In the genomic region with DNA sequence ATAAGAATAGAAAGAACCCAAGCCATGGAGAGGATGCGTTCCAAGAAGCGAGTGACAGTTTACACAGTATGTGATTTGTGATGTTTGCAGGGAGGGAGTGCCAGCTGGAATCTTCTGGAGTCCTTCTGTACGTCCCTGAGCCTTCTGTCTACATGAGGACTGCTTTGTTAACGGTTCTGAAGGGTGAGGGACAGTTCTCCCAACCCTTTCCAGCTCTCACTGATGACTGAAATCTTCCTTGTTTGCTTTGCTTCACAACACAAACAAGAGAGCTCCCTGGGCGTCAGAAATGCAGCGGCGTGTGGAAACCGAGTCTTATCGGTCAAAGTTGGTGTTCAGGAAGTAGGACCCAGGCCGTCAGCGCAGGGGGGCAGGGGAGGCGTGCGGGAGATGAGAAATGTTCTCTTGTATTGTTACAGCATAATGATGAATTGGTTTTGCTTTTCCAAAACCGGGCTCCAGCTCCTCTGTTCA, we compare ENCODE assay signal across 12 mouse cellular contexts.
DNase-seq lines count a peak whose midpoint lies in the region; ATAC-seq lines count a peak whose summit lies in the region.
"Had no signal": no experiment of that assay in that cellular context is flagged by ENCODE, and none has a peak within 500 bp of the region (broad histone marks: within the 10 kb centered on the region; RNA-seq: fewer than 3 reads in every experiment).

No protein-coding gene starts in this region.

- H3K4me1 ChIP-seq in heart, embryonic 14.5 days (ENCODE audit: control insufficient read depth in 2 of 2, insufficient read depth in 2 of 2, low read length in 2 of 2): peaks cover 0 to 4% of the 10 kb centered on the region in 2 experiments; a peak in 2 of 4 replicates
- peaks cover 7% of the 10 kb centered on the region for H3K4me1 ChIP-seq in midbrain, embryonic 10.5 days
- H3K4me1 ChIP-seq in midbrain, embryonic 15.5 days: no peaks in the 10 kb centered on the region
- peaks cover 6% of the 10 kb centered on the region for H3K4me1 ChIP-seq in hindbrain, embryonic 16.5 days (ENCODE audit: control insufficient read depth, insufficient read depth, low read depth, low read length)
- H3K4me1 ChIP-seq in midbrain, embryonic 13.5 days (replicated peaks): peaks cover 10% of the 10 kb centered on the region

- H3K36me3 ChIP-seq in heart, embryonic 14.5 days (ENCODE audit: control insufficient read depth, insufficient read depth, low read length): no peaks in the 10 kb centered on the region
- H3K36me3 ChIP-seq in midbrain, embryonic 10.5 days: no peaks in the 10 kb centered on the region
- no peaks in the 10 kb centered on the region for H3K36me3 ChIP-seq in midbrain, embryonic 15.5 days (replicated peaks)
- no peaks in the 10 kb centered on the region for H3K36me3 ChIP-seq in hindbrain, embryonic 16.5 days (ENCODE audit: control insufficient read depth, insufficient read depth, low read length)
- H3K36me3 ChIP-seq in midbrain, embryonic 13.5 days: no peaks in the 10 kb centered on the region
- H3K36me3 ChIP-seq: embryonic facial prominence, embryonic 10.5 days had no signal

- no peak overlapping the region for H3K27ac ChIP-seq in heart, embryonic 14.5 days (replicated peaks in 1 of 2; ENCODE audit: control insufficient read depth in 1 of 2, insufficient read depth in 1 of 2, low read depth in 2 of 2, low read length in 2 of 2)
- H3K27ac ChIP-seq in midbrain, embryonic 10.5 days (replicated peaks): peak overlapping the region; percentile 55
- H3K27ac ChIP-seq in midbrain, embryonic 15.5 days: no peak overlapping the region
- no peak overlapping the region; the same call in 1 of the 2 replicates for H3K27ac ChIP-seq in hindbrain, embryonic 16.5 days (ENCODE audit: low read depth, low read length)
- H3K27ac ChIP-seq in midbrain, embryonic 13.5 days: peak overlapping the region; percentile 64
- H3K27ac ChIP-seq: embryonic facial prominence, embryonic 10.5 days had no signal

- ATAC-seq in heart, embryonic 14.5 days (ENCODE audit: insufficient number of reproducible peaks, insufficient read depth, low FRiP score, low read depth): no peak
- ATAC-seq in midbrain, embryonic 15.5 days (replicated peaks): no peak
- peak; percentile 58; the same call in 1 of the 2 replicates for ATAC-seq in hindbrain, embryonic 16.5 days
- no peak for ATAC-seq in midbrain, embryonic 13.5 days
- no peak for ATAC-seq in megakaryocyte progenitor cell, adult 5-6 weeks (replicated peaks; ENCODE audit: poor library complexity)
- ATAC-seq in activated CD4-positive, CD25-positive, alpha-beta regulatory T cell, adult 4 months: no peak

- DNase-seq in heart, postnatal 14 days: no peak
- DNase-seq in midbrain, embryonic 10.5 days (ENCODE audit: low spot score): no peak
- DNase-seq: cerebellum, adult 2 months; heart, postnatal 4 days had no signal

- peak overlapping the region; percentile 36 for H3K4me2 ChIP-seq in heart, embryonic 14.5 days (ENCODE audit: low read length)
- H3K4me2 ChIP-seq in midbrain, embryonic 15.5 days: no peak overlapping the region
- 0 out of 2 replicates have a peak overlapping the region, but pooled peaks have one; percentile 9 for H3K4me2 ChIP-seq in hindbrain, embryonic 16.5 days (ENCODE audit: low read length)
- H3K4me2 ChIP-seq in midbrain, embryonic 13.5 days (replicated peaks): no peak overlapping the region

- no peaks in the 10 kb centered on the region for H3K27me3 ChIP-seq in heart, embryonic 14.5 days (ENCODE audit: control insufficient read depth, insufficient read depth, low read length)
- H3K27me3 ChIP-seq in midbrain, embryonic 10.5 days (ENCODE audit: low read depth, poor library complexity, severe bottlenecking): no peaks in the 10 kb centered on the region
- no peaks in the 10 kb centered on the region for H3K27me3 ChIP-seq in midbrain, embryonic 15.5 days (replicated peaks)
- no peaks in the 10 kb centered on the region for H3K27me3 ChIP-seq in hindbrain, embryonic 16.5 days (replicated peaks; ENCODE audit: control insufficient read depth, insufficient read depth, low read length)
- H3K27me3 ChIP-seq in midbrain, embryonic 13.5 days: no peaks in the 10 kb centered on the region

- H3K9me3 ChIP-seq in heart, embryonic 14.5 days (ENCODE audit: control insufficient read depth, low read length): no peaks in the 10 kb centered on the region
- no peaks in the 10 kb centered on the region for H3K9me3 ChIP-seq in midbrain, embryonic 10.5 days (replicated peaks)
- no peaks in the 10 kb centered on the region for H3K9me3 ChIP-seq in midbrain, embryonic 15.5 days
- H3K9me3 ChIP-seq in hindbrain, embryonic 16.5 days (ENCODE audit: control insufficient read depth, low read length): no peaks in the 10 kb centered on the region
- H3K9me3 ChIP-seq in midbrain, embryonic 13.5 days: no peaks in the 10 kb centered on the region
- H3K9me3 ChIP-seq: embryonic facial prominence, embryonic 10.5 days had no signal

- intact Hi-C loops in heart, postnatal 14 days (cut with DNase I): no loop called here

- no peak overlapping the region for H3K4me3 ChIP-seq in heart, embryonic 14.5 days (ENCODE audit: control insufficient read depth in 1 of 2, insufficient read depth in 1 of 2, low read depth in 1 of 2, low read length in 2 of 2)
- no peak overlapping the region for H3K4me3 ChIP-seq in midbrain, embryonic 10.5 days
- no peak overlapping the region for H3K4me3 ChIP-seq in midbrain, embryonic 15.5 days
- no peak overlapping the region for H3K4me3 ChIP-seq in hindbrain, embryonic 16.5 days (ENCODE audit: low read length)
- no peak overlapping the region for H3K4me3 ChIP-seq in midbrain, embryonic 13.5 days (replicated peaks)
- H3K4me3 ChIP-seq: embryonic facial prominence, embryonic 10.5 days; myocyte had no signal

- 57% methylated on average over 14 of the region's 14 CpGs for WGBS in heart, embryonic 14.5 days
- 77% methylated on average over 14 of the region's 14 CpGs for WGBS in midbrain, embryonic 10.5 days
- 63% methylated on average over 14 of the region's 14 CpGs for WGBS in midbrain, embryonic 15.5 days
- 37% methylated on average over 14 of the region's 14 CpGs for WGBS in hindbrain, embryonic 16.5 days
- 61% methylated on average over 14 of the region's 14 CpGs for WGBS in midbrain, embryonic 13.5 days

- H3K9ac ChIP-seq in heart, embryonic 14.5 days (ENCODE audit: low read length): no peak overlapping the region
- H3K9ac ChIP-seq in midbrain, embryonic 15.5 days: no peak overlapping the region
- no peak overlapping the region for H3K9ac ChIP-seq in hindbrain, embryonic 16.5 days (ENCODE audit: low read depth, low read length)
- H3K9ac ChIP-seq in midbrain, embryonic 13.5 days (replicated peaks): no peak overlapping the region

Comparison
In these comparisons a context has a peak if more than half of its experiments do, and no peak if none do; other contexts are left out.
1. H3K27ac ChIP-seq: peak in midbrain, embryonic 10.5 days (single experiment) and midbrain, embryonic 13.5 days (single experiment); none in heart, embryonic 14.5 days (0 of 2), midbrain, embryonic 15.5 days (single experiment) and hindbrain, embryonic 16.5 days (single experiment).
2. H3K4me2 ChIP-seq: peak in heart, embryonic 14.5 days (single experiment) and hindbrain, embryonic 16.5 days (single experiment); none in midbrain, embryonic 15.5 days (single experiment) and midbrain, embryonic 13.5 days (single experiment).